Mouse (Mus musculus): ENCODE results near the gene Laptm5.

GRCm38 (mm10) chr4:130916639-130917038, 3.7 kb downstream of the Laptm5 start:
- TF ChIP-seq CTCF (IDR thresholded peaks at IDR 0.05; ENCODE audit: low read depth, low read length) (no peak), POLR2A (IDR thresholded peaks at IDR 0.05; ENCODE audit: borderline replicate concordance, low read depth, low read length) (no peak)
